Mouse (Mus musculus) mouse embryonic stem cell (cell line): ENCODE results near the gene Zbtb16.

ENCODE experiments used
- in situ Hi-C, 2 experiments: fragments of 300-500 bp; cut with MboI; formaldehyde crosslinking; loops; 1 replicate in 1 of 2; 3 replicates in 1 of 2; pipeline ENCODE4 v1.14.3; 2019 to 2020; ENCODE audit warnings: low sequenced_read_pairs in 2 of 2, low pct_unique_long_range_greater_than_20kb in 1 of 2, mixed read lengths in 1 of 2; ENCODE audit not compliant: unreplicated experiment in 1 of 2

Zbtb16 gene

GRCm38 (mm10) chr9:48617511-48618010 lies 218.5 kb downstream of the Zbtb16 start:
- in situ Hi-C loops: loop anchor here in 1 of 2 experiments (10.0 kb wide), 1 partner anchor 153 kb away; no protein-coding TSS in a partner anchor

- in situ Hi-C loops: loop anchor here in 1 of 2 experiments (10.0 kb wide), 1 partner anchor 148 kb away; no protein-coding TSS in a partner anchor
Measured at GRCm38 (mm10) chr9:48613221-48613620, 222.8 kb downstream of the Zbtb16 start.

GRCm38 (mm10) chr9:48612542-48612941 lies 223.5 kb downstream of the Zbtb16 start:
- in situ Hi-C loops: loop anchor here in 1 of 2 experiments (10.0 kb wide), 1 partner anchor 148 kb away; no protein-coding TSS in a partner anchor

- in situ Hi-C loops: loop anchor here in 1 of 2 experiments (10.0 kb wide), 1 partner anchor 146 kb away; no protein-coding TSS in a partner anchor
Measured at GRCm38 (mm10) chr9:48611032-48611431, 225.0 kb downstream of the Zbtb16 start.

- in situ Hi-C loops: loop anchor here in 1 of 2 experiments (10.0 kb wide), 1 partner anchor 145 kb away; no protein-coding TSS in a partner anchor
Measured at GRCm38 (mm10) chr9:48609734-48610133, 226.3 kb downstream of the Zbtb16 start.

- in situ Hi-C loops: no loop called here
Measured at GRCm38 (mm10) chr9:48607417-48607816, 228.6 kb downstream of the Zbtb16 start.

- in situ Hi-C loops: no loop called here
Measured at GRCm38 (mm10) chr9:48606171-48606570, 229.9 kb downstream of the Zbtb16 start.

- in situ Hi-C loops: no loop called here
Measured at GRCm38 (mm10) chr9:48605697-48606096, 230.3 kb downstream of the Zbtb16 start.

GRCm38 (mm10) chr9:48604939-48605598 lies 231.0 kb downstream of the Zbtb16 start, which contains the start of gene Nnmt:
Nnmt (minus strand) TSS chr9:48605153.
- in situ Hi-C loops: no loop called here
